Mouse (Mus musculus) large intestine, adult 2 months (tissue): Measurements from ENCODE around the gene Fuca2. TPM values are rescaled to one million over a fixed set of nuclear protein-coding genes. Genes with fewer than 3 reads are reported as not detected.
"Not testable (repeated sequence)": the region's sequence is repeated elsewhere in the genome, so short reads cannot be mapped to it uniquely, and the experiment has no call there.

Experiments
- DNase-seq: peaks from one replicate; pipeline ENCODE4 v3.0.0-alpha.2; 2012; ENCODE audit warnings: low read depth, low spot score
- WGBS: fragments of 180-500 bp; shearing (Covaris S2); methylation state at CpG from one replicate; pipeline ENCODE4 v1.1.7; 2018; 5-methylcytosine and 5-hydroxymethylcytosine counted together
- polyA plus RNA-seq: library from polyadenylated mRNA; depleted of rRNA; stranded (reverse); fragments of >200 nt; gene quantifications from 2 replicates; pipeline ENCODE4 v1.2.3, GENCODE M21; 2012; rRNA removed

The Fuca2 gene
- 28.8 and 42.2 TPM in 2 replicates for polyA plus RNA-seq

- no peak for DNase-seq
- 80% methylated on average over 2 of the region's 2 CpGs for WGBS
Measured at GRCm38 (mm10) chr10:13499331-13499730, at the start of gene Fuca2. Gene Fuca2 (plus strand): TSS chr10:13499540.

- no peak for DNase-seq
- 91% methylated on average over 6 of the region's 6 CpGs for WGBS
Measured at GRCm38 (mm10) chr10:13451640-13452039, 47.7 kb upstream of the Fuca2 start.

GRCm38 (mm10) chr10:13453200-13453990 lies 45.9 kb upstream of the Fuca2 start:
- WGBS: 34% methylated on average over 13 of the region's 13 CpGs
- DNase-seq: no peak

GRCm38 (mm10) chr10:13464295-13464694 lies 35.0 kb upstream of the Fuca2 start:
- 87% methylated on average over 3 of the region's 3 CpGs for WGBS
- not testable (repeated sequence) for DNase-seq

GRCm38 (mm10) chr10:13466925-13467324 lies 32.4 kb upstream of the Fuca2 start:
- peak; percentile 38 for DNase-seq
- WGBS: 26% methylated on average over 5 of the region's 5 CpGs

GRCm38 (mm10) chr10:13468025-13468529 lies 31.3 kb upstream of the Fuca2 start:
- not testable (repeated sequence) for DNase-seq
- 84% methylated on average over 6 of the region's 6 CpGs for WGBS

GRCm38 (mm10) chr10:13470236-13470635 lies 29.1 kb upstream of the Fuca2 start:
- DNase-seq: no peak
- WGBS: 87% methylated on average over 3 of the region's 3 CpGs

- no peak for DNase-seq
- 19% methylated on average over 17 of the region's 17 CpGs for WGBS
Measured at GRCm38 (mm10) chr10:13473287-13473832, 26.0 kb upstream of the Fuca2 start.

- WGBS: under 1% methylated on average over 68 of the region's 71 CpGs
- DNase-seq: no peak
Measured at GRCm38 (mm10) chr10:13473833-13474567, 25.3 kb upstream of the Fuca2 start, which contains the start of gene Phactr2. Gene Phactr2 (minus strand): TSS chr10:13474412.

GRCm38 (mm10) chr10:13474568-13474955 lies 24.8 kb upstream of the Fuca2 start:
- peak; percentile 43 for DNase-seq
- 4% methylated on average over 10 of the region's 10 CpGs for WGBS

GRCm38 (mm10) chr10:13475121-13475520 lies 24.2 kb upstream of the Fuca2 start:
- WGBS: 41% methylated on average over 7 of the region's 7 CpGs
- DNase-seq: no peak

- DNase-seq: no peak
- WGBS: 79% methylated on average over 6 of the region's 6 CpGs
Measured at GRCm38 (mm10) chr10:13479341-13479740, 20.0 kb upstream of the Fuca2 start.

- 72% methylated on average over 4 of the region's 4 CpGs for WGBS
- DNase-seq: no peak
Measured at GRCm38 (mm10) chr10:13485958-13486357, 13.4 kb upstream of the Fuca2 start.

GRCm38 (mm10) chr10:13489671-13490070 lies 9.7 kb upstream of the Fuca2 start:
- DNase-seq: no peak
- 67% methylated on average over 6 of the region's 6 CpGs for WGBS

- DNase-seq: no peak
- 63% methylated on average over 9 of the region's 9 CpGs for WGBS
Measured at GRCm38 (mm10) chr10:13493978-13494686, 5.2 kb upstream of the Fuca2 start.

GRCm38 (mm10) chr10:13496315-13496714 lies 3.0 kb upstream of the Fuca2 start:
- WGBS: 80% methylated on average over 3 of the region's 3 CpGs
- no peak for DNase-seq

GRCm38 (mm10) chr10:13500473-13500872 lies 1.1 kb downstream of the Fuca2 start:
- DNase-seq: peak; percentile 10
- WGBS: 39% methylated on average over 9 of the region's 9 CpGs

- peak; percentile 88 for DNase-seq
- WGBS: 0% methylated on average over 30 of the region's 30 CpGs
Measured at GRCm38 (mm10) chr10:13500938-13501496, 1.7 kb downstream of the Fuca2 start.

- WGBS: 28% methylated on average over 4 of the region's 4 CpGs
Measured at GRCm38 (mm10) chr10:13501533-13501932, 2.2 kb downstream of the Fuca2 start.

More at GRCm38 (mm10) chr10:13501533-13501932, 2.2 kb downstream of the Fuca2 start:
- not testable (repeated sequence) for DNase-seq
